Mouse (Mus musculus) adrenal gland, postnatal 25 days (tissue): ENCODE results near the gene S100a10. TPM values are rescaled to one million over a fixed set of nuclear protein-coding genes. Genes with fewer than 3 reads are reported as not detected.
"Not testable (repeated sequence)": the region's sequence is repeated elsewhere in the genome, so short reads cannot be mapped to it uniquely, and the experiment has no call there.

Source experiments
- DNase-seq: peaks from one replicate; pipeline ENCODE4 v3.0.0; 2021; ENCODE audit warnings: mixed read lengths
- long read RNA-seq: library from polyadenylated mRNA; stranded (forward); transcript quantifications from one replicate; pipeline ENCODE4 v2.0.0, GENCODE M21; 2021
- total RNA-seq: library from RNA; stranded (reverse); gene quantifications from 2 replicates; pipeline ENCODE4 v1.2.3, GENCODE M21; 2021

The S100a10 gene
- 138 and 144 TPM in 2 replicates for total RNA-seq
- long read RNA-seq, transcript S100a10-201 (3 exons, 685 nt), result major isoform, 64 of 67 reads
- long read RNA-seq, partial matches to known transcripts, result 0 of 67 reads
- long read RNA-seq, other reads (novel, unspliced or antisense), result 3 of 67 reads

GRCm38 (mm10) chr3:93554981-93555877 lies at the start of gene S100a10:
Gene S100a10 (plus strand): TSS chr3:93555080.
- peak; percentile 79 for DNase-seq

- peak; percentile 6 for DNase-seq
These were observed 48.7 kb upstream of the S100a10 start for GRCm38 (mm10) chr3:93505960-93506863.

- DNase-seq, result no peak
These were observed 48.0 kb upstream of the S100a10 start for GRCm38 (mm10) chr3:93506881-93507325.

GRCm38 (mm10) chr3:93509301-93509700 lies 45.6 kb upstream of the S100a10 start:
- no peak for DNase-seq

GRCm38 (mm10) chr3:93511036-93511435 lies 43.8 kb upstream of the S100a10 start:
- no peak for DNase-seq

GRCm38 (mm10) chr3:93511801-93512200 lies 43.1 kb upstream of the S100a10 start:
- no peak for DNase-seq

GRCm38 (mm10) chr3:93512386-93513101 lies 42.3 kb upstream of the S100a10 start:
- no peak for DNase-seq

- DNase-seq, result no peak
These were observed 40.3 kb upstream of the S100a10 start for GRCm38 (mm10) chr3:93514628-93515027.

- no peak for DNase-seq
These were observed 37.5 kb upstream of the S100a10 start for GRCm38 (mm10) chr3:93517343-93517742.

GRCm38 (mm10) chr3:93519856-93520329 lies 35.0 kb upstream of the S100a10 start:
- no peak for DNase-seq

GRCm38 (mm10) chr3:93520330-93521193 lies 34.3 kb upstream of the S100a10 start, which contains the start of gene S100a11:
Gene S100a11 (plus strand): TSS chr3:93520488.
- peak; percentile 78 for DNase-seq

GRCm38 (mm10) chr3:93521462-93522057 lies 33.3 kb upstream of the S100a10 start:
- no peak for DNase-seq

- DNase-seq, result peak; percentile 63
These were observed 32.3 kb upstream of the S100a10 start for GRCm38 (mm10) chr3:93522611-93523010.

- DNase-seq, result no peak
These were observed 27.6 kb upstream of the S100a10 start for GRCm38 (mm10) chr3:93527300-93527699.

- DNase-seq, result no peak
These were observed 26.1 kb upstream of the S100a10 start for GRCm38 (mm10) chr3:93528807-93529206.

GRCm38 (mm10) chr3:93537068-93537576 lies 17.8 kb upstream of the S100a10 start:
- peak; percentile 70 for DNase-seq

GRCm38 (mm10) chr3:93538486-93538885 lies 16.4 kb upstream of the S100a10 start:
- no peak for DNase-seq

- DNase-seq, result no peak
These were observed 13.4 kb upstream of the S100a10 start for GRCm38 (mm10) chr3:93541501-93541900.

- DNase-seq, result not testable (repeated sequence)
These were observed 10.7 kb upstream of the S100a10 start for GRCm38 (mm10) chr3:93544170-93544569.

GRCm38 (mm10) chr3:93547099-93547648 lies 7.7 kb upstream of the S100a10 start:
- peak; percentile 88 for DNase-seq
